Mouse (Mus musculus): ENCODE measurements around the gene Agrn. TPM values are rescaled to one million over a fixed set of nuclear protein-coding genes. Genes with fewer than 3 reads are reported as not detected.

Gene Agrn
- polyA plus RNA-seq, 1 experiment: 37.5 TPM

DNA sequence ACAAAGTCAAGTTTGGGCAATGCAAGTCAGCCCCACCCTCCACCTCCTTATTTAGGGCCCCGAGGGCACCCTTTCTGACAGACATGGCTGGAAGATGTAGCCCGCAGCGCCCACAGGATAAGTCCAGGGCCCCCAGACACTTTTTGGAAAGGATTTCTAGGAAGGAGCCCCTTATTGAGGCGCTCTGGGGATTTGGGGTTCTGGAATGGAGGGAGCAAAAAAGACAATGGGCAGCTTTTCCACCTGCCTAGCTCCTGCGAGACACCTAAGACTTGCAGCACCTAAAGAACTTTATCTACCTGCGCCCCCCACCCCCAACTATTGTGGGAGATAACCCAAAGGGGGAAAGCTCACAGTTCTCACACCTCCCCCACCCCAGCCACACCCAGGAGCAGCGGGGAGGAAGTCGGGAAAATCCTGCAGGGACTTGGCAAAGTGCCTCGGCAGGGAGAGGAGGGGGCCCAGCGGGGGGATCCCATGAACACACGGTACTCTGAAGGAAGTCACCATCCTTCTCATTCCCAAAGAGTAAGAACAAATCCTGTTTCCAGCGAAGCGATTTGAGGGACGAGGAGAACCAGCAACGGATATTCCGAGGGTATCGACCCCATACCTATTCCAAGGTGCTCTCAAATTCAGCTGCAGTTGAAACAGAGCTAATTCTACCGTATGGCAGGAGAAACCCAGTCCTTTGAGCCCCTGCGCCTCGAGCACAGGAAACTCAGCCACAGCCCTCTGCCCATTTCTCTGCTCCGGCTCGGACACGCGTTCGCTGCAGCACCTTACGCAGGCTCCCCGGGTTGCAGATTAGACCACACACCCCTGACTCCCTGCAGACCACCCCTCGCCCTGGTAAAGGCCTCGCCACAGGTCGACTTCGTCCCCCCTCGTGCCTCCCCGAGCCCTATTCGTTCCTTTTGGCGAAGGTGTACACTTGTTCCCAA, 1.1 kb downstream of the Agrn start:
- TF ChIP-seq POLR2A (IDR thresholded peaks at IDR 0.05; ENCODE audit: borderline replicate concordance, control insufficient read depth, low read depth, low read length): no peak
- no peak for TF ChIP-seq CTCF (IDR thresholded peaks at IDR 0.05; ENCODE audit: control insufficient read depth, insufficient read depth, low read length)
- peak overlapping the region; percentile 73 for H3K4me3 ChIP-seq (replicated peaks; ENCODE audit: control insufficient read depth, low read depth, low read length)
- WGBS: 15% methylated on average over 35 of the region's 35 CpGs
- H3K4me1 ChIP-seq (ENCODE audit: control insufficient read depth, insufficient read depth, low read length): peaks cover 1% of the 10 kb centered on the region
- H3K27ac ChIP-seq (ENCODE audit: control insufficient read depth, insufficient read depth, low read depth, low read length, poor library complexity): no peak overlapping the region

DNA sequence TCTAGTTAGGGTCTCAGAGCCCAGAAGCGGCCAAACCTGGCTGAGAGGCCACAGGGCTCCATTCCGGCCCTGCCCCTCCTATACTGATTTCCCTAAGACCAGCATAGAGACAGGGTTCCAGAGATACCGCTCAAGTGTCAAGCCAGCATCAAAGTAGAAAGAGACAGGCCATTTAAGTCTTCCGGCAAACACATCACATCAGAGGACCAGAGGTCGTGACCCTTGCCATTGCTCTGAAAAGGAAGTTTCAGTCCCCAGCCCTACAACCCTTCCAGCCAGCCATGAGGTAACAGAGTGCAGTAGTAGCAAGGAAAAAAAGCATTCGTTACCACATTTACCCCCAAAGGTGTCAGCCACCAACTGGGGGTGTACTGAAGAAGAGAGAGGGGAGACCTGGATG, 2.9 kb downstream of the Agrn start:
- WGBS: 88% methylated on average over 6 of the region's 6 CpGs
- Histone ChIP-seq H3K4me3 (replicated peaks; ENCODE audit: control insufficient read depth, low read depth, low read length) (no peak overlapping the region), H3K27ac (ENCODE audit: control insufficient read depth, insufficient read depth, low read depth, low read length, poor library complexity) (no peak overlapping the region), H3K4me1 (ENCODE audit: control insufficient read depth, insufficient read depth, low read length) (peaks cover 1% of the 10 kb centered on the region)
- TF ChIP-seq CTCF (IDR thresholded peaks at IDR 0.05; ENCODE audit: control insufficient read depth, insufficient read depth, low read length): no peak
- TF ChIP-seq POLR2A (IDR thresholded peaks at IDR 0.05; ENCODE audit: borderline replicate concordance, control insufficient read depth, low read depth, low read length): no peak

DNA sequence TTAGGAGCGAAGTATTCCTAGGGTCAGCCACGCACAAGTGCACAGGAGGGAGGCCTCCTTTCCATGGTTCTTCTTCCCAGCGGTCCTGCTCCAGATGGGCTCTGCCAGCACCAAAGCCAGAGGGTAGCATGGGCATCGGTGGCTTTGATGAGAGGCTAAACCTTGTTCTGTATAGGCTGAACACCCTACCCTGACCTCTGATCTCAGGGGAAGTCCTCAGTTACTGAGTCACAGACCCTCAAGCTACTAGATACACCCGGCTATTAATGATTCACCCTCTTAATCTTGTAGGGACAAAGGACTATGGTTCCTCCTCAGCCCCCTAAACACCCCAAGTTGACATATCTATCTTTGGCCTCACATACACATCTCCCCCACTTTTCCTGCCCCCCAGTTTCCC, 3.4 kb downstream of the Agrn start:
- no peak overlapping the region for H3K4me3 ChIP-seq (replicated peaks; ENCODE audit: control insufficient read depth, low read depth, low read length)
- H3K27ac ChIP-seq (ENCODE audit: control insufficient read depth, insufficient read depth, low read depth, low read length, poor library complexity): no peak overlapping the region
- 86% methylated on average over 5 of the region's 5 CpGs for WGBS
- peaks cover 4% of the 10 kb centered on the region for H3K4me1 ChIP-seq (ENCODE audit: control insufficient read depth, insufficient read depth, low read length)
- TF ChIP-seq CTCF (IDR thresholded peaks at IDR 0.05; ENCODE audit: control insufficient read depth, insufficient read depth, low read length) (no peak), POLR2A (IDR thresholded peaks at IDR 0.05; ENCODE audit: borderline replicate concordance, control insufficient read depth, low read depth, low read length) (no peak)

DNA sequence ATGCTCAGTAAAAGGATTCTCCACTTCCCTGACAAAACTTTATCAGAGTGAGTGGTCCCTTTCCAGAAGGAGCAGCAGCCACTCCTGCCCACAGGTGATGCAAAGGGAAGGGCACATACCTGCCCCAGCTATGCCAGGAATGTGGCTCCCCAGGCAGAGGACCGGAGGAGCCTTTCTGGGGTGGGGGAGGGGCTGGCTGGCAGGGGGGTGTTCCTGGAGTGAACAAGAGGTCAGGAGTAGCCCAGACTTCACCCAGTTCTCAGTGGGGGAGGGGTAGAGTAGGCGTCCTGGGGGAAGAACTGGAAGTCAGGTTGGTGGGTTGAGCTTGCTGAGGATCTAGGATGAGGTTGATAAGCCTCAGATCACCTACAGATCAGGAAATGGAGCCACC, 4.1 kb downstream of the Agrn start:
- peaks cover 5% of the 10 kb centered on the region for H3K4me1 ChIP-seq (ENCODE audit: control insufficient read depth, insufficient read depth, low read length)
- TF ChIP-seq POLR2A (IDR thresholded peaks at IDR 0.05; ENCODE audit: borderline replicate concordance, control insufficient read depth, low read depth, low read length) (no peak), CTCF (IDR thresholded peaks at IDR 0.05; ENCODE audit: control insufficient read depth, insufficient read depth, low read length) (no peak)
- H3K27ac ChIP-seq (ENCODE audit: control insufficient read depth, insufficient read depth, low read depth, low read length, poor library complexity): no peak overlapping the region
- WGBS: 82% methylated on average over 2 of the region's 2 CpGs
- no peak overlapping the region for H3K4me3 ChIP-seq (replicated peaks; ENCODE audit: control insufficient read depth, low read depth, low read length)

DNA sequence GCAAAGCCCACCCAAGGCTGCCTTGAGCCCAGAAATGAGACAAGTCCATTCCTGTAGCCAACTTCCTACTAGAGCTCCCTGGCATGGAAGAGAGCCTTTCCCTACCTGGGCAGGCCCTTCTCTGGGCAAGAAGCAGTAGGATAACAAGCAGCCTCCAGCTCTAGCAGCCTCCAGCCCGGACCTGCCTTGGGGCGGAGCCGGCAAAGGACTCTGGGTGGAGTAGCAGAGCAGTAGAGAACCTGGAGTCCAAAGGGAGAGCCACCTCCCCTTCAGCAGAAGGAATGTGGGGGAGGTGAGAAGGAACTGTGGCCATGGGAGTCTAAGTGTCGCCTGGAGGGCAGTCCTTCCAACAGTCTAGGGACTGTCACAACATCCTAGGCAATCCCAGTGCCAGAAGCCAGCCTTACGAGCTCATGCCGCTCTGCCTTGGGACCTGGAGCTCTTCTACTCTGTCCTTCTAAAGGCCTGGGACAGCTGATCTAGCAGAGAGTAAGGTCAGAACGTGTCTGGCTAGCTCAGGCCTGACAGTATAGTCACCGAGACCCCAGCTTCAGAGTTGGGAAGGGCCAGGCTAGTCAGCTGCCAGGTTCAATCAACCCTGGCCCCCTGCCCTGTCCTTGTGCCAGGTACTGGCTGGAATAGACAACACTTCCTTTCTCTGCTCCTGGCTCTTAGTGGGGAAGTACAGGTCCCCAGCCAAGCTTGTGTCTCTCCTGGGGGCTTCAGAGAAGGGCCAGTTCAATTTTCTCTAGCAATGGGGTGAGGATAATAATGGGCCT, 4.7 kb downstream of the Agrn start:
- Histone ChIP-seq H3K27ac (ENCODE audit: control insufficient read depth, insufficient read depth, low read depth, low read length, poor library complexity) (no peak overlapping the region), H3K4me1 (ENCODE audit: control insufficient read depth, insufficient read depth, low read length) (peaks cover 5% of the 10 kb centered on the region), H3K4me3 (replicated peaks; ENCODE audit: control insufficient read depth, low read depth, low read length) (no peak overlapping the region)
- TF ChIP-seq POLR2A (IDR thresholded peaks at IDR 0.05; ENCODE audit: borderline replicate concordance, control insufficient read depth, low read depth, low read length): no peak
- TF ChIP-seq CTCF (IDR thresholded peaks at IDR 0.05; ENCODE audit: control insufficient read depth, insufficient read depth, low read length): no peak
- WGBS: 79% methylated on average over 8 of the region's 8 CpGs

DNA sequence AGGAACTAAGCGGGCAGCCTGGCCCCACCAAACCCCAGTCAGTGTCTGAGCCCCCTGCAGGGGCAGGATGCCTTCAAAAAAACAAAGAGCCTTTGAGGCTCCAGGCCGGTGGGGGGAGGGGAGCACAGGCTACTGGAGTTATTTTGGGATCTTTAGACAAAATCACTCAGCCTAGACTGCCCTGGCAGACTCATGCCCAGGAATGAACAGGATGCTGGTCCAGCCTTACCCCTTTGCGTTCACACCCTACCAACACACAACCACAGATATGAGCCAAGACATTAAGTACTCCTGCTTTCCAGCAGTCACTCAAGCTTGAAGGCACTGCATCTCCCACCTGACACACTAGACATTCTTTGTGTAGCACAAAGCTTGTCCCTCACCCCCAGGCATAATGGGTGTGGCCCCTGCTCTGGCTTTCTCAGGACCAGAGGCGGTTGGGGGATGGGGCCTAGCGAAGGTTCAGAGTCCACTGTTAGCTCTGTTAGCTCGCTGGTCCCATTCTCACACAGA, 8.4 kb downstream of the Agrn start:
- no peak for TF ChIP-seq POLR2A (IDR thresholded peaks at IDR 0.05; ENCODE audit: borderline replicate concordance, control insufficient read depth, low read depth, low read length)

DNA sequence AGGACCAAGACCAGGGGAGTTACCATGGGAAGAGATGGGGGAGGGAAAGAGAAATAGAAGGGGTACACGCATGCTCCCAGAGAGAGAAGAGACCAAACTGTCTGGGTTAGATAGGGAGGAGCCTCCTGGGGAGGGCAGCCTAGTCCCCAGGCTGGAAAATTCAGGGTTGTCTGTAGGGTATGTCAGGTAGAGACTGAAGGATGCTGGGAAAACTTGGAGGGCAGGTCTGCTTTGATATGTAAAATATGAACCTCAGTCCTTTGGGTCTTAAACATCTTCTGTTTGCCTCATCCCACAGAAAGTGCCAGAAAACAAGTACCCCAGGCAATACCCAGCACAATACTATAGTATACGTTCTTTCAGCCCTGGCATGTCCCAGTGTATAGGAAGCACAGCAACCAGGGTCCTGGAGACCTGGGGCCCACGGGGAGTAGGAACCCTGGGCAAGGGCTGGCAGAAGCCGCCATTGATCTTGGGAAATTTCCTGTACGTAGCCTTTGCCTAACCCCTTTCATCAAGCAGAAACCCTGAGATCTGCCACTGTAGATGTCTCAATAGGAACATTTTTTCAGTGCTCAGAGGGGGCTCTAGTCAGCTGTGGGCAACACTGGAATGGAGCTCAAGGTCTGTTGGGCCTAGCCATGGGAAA, 9.0 kb downstream of the Agrn start:
- Histone ChIP-seq H3K27ac (ENCODE audit: control insufficient read depth, insufficient read depth, low read depth, low read length, poor library complexity) (peak overlapping the region; percentile 26; the same call in 1 of the 2 replicates), H3K4me1 (ENCODE audit: control insufficient read depth, insufficient read depth, low read length) (peaks cover 3% of the 10 kb centered on the region), H3K4me3 (replicated peaks; ENCODE audit: control insufficient read depth, low read depth, low read length) (no peak overlapping the region)
- no peak for TF ChIP-seq CTCF (IDR thresholded peaks at IDR 0.05; ENCODE audit: control insufficient read depth, insufficient read depth, low read length)
- WGBS: 49% methylated on average over 5 of the region's 5 CpGs

More for the DNA sequence above, 8.4 kb downstream of the Agrn start:
- H3K4me3 ChIP-seq (replicated peaks; ENCODE audit: control insufficient read depth, low read depth, low read length): no peak overlapping the region
- 66% methylated on average over 6 of the region's 6 CpGs for WGBS
- H3K27ac ChIP-seq (ENCODE audit: control insufficient read depth, insufficient read depth, low read depth, low read length, poor library complexity): peak overlapping the region; percentile 26; the same call in 1 of the 2 replicates
- peaks cover 3% of the 10 kb centered on the region for H3K4me1 ChIP-seq (ENCODE audit: control insufficient read depth, insufficient read depth, low read length)
